Mouse (Mus musculus): ENCODE results near the gene Map3k5. TPM values are rescaled to one million over a fixed set of nuclear protein-coding genes. Genes with fewer than 3 reads are reported as not detected.

Map3k5 gene
- total and polyA plus RNA-seq, 2 experiments from 2014 or later = 0.91 to 5.5 TPM

DNA sequence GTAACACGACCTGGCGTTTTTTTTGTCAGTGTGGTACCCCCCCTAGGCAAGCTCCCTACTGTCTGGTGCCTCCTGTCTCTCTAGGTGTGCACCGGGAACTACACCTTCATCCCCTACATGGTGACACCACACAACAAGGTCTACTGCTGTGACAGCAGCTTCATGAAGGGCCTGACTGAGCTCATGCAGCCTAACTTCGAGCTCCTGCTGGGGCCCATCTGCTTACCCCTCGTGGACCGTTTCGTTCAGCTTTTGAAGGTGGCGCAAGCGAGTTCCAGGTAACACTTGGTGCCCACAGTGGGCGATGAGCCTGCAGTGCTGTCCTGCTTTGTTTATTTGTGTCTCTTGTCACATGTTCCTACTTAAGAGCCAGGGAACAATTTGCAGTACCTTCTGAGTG is 89.3 kb downstream of the Map3k5 start:
- peaks cover 5% of the 10 kb centered on the region; the same call in 1 of the 2 replicates for H3K4me1 ChIP-seq (ENCODE audit: insufficient read depth, low read length)
- ATAC-seq (no peak), DNase-seq (ENCODE audit: low spot score) (no peak)
- H3K4me2 ChIP-seq (ENCODE audit: low read depth, low read length) = no peak overlapping the region
- no peaks in the 10 kb centered on the region for H3K27me3 ChIP-seq (ENCODE audit: insufficient read depth, low read length)
- WGBS = 57% methylated on average over 10 of the region's 10 CpGs
- H3K27ac ChIP-seq = no peak overlapping the region
- H3K4me3 ChIP-seq (ENCODE audit: low read length) = no peak overlapping the region
- TF ChIP-seq CTCF (IDR thresholded peaks at IDR 0.05; ENCODE audit: low read depth) = no peak
- no peaks in the 10 kb centered on the region for H3K36me3 ChIP-seq (ENCODE audit: insufficient read depth, low read length)
- H3K9me3 ChIP-seq (ENCODE audit: low read length) = no peaks in the 10 kb centered on the region
- H3K9ac ChIP-seq (replicated peaks; ENCODE audit: low read length) = no peak overlapping the region

DNA sequence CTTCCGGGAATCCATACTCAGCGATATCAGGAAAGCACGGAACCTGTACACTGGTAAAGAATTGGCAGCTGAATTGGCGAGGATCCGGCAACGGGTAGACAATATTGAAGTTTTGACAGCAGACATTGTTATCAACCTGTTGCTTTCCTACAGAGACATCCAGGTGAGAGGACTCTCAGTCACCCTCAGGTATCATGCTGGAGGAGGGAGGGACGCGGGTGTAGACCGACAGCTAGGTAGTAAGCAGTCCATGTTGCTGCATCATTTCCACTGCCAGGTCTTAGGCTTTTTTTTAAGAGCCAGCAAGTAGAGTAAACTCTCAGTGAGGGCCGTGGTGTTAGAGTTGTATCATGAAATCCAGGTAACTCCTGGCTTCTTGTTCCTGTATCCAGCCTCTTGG is 90.6 kb downstream of the Map3k5 start:
- 95% methylated on average over 10 of the region's 10 CpGs for WGBS
- no peak for TF ChIP-seq CTCF (IDR thresholded peaks at IDR 0.05; ENCODE audit: low read depth)
- Histone ChIP-seq H3K27ac (no peak overlapping the region), H3K9ac (replicated peaks; ENCODE audit: low read length) (no peak overlapping the region), H3K4me2 (ENCODE audit: low read depth, low read length) (no peak overlapping the region), H3K4me1 (ENCODE audit: insufficient read depth, low read length) (peaks cover 5% of the 10 kb centered on the region; the same call in 1 of the 2 replicates), H3K4me3 (ENCODE audit: low read length) (no peak overlapping the region), H3K36me3 (ENCODE audit: insufficient read depth, low read length) (no peaks in the 10 kb centered on the region), H3K9me3 (ENCODE audit: low read length) (no peaks in the 10 kb centered on the region), H3K27me3 (ENCODE audit: insufficient read depth, low read length) (no peaks in the 10 kb centered on the region)
- ATAC-seq (no peak), DNase-seq (ENCODE audit: low spot score) (no peak)

DNA sequence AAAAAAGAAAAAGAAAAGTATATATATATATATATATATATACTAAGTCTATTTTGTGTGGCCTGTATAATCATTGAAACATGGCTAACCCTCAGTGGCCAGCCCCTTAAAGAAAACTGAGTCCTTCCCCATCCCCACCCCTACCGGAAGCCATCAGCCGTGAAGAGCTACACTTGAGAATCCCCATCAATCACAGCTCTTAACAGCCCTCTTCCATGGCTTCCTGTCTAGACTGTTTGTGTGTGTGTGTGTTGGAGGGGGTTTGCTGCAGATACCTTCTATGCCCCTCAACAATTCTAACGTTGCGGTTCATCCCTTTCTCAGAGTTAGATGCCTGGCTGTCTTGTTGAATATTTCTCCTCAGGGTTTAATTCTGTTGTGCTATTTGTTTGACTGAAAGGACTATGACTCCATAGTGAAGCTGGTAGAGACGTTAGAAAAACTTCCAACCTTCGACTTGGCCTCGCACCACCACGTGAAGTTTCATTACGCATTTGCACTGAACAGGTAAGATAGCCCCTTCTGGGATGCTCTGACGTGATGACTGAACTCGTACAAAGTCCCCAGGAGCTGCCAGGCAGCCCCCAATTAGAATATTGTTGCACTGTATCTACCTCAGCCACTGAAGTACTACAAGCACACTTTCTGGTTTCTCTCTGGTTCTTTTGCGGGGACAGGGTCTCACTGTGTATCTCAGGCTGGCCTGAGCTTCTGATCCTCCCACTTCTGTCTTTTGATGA is 91.7 kb downstream of the Map3k5 start:
- Histone ChIP-seq H3K27me3 (ENCODE audit: insufficient read depth, low read length) (no peaks in the 10 kb centered on the region), H3K4me2 (ENCODE audit: low read depth, low read length) (no peak overlapping the region), H3K9ac (replicated peaks; ENCODE audit: low read length) (no peak overlapping the region), H3K4me3 (ENCODE audit: low read length) (no peak overlapping the region), H3K36me3 (ENCODE audit: insufficient read depth, low read length) (no peaks in the 10 kb centered on the region), H3K27ac (no peak overlapping the region), H3K4me1 (ENCODE audit: insufficient read depth, low read length) (peaks cover 5% of the 10 kb centered on the region; the same call in 1 of the 2 replicates), H3K9me3 (ENCODE audit: low read length) (no peaks in the 10 kb centered on the region)
- 83% methylated on average over 12 of the region's 12 CpGs for WGBS
- TF ChIP-seq CTCF (IDR thresholded peaks at IDR 0.05; ENCODE audit: low read depth) = no peak
- ATAC-seq (no peak), DNase-seq (ENCODE audit: low spot score) (no peak)

DNA sequence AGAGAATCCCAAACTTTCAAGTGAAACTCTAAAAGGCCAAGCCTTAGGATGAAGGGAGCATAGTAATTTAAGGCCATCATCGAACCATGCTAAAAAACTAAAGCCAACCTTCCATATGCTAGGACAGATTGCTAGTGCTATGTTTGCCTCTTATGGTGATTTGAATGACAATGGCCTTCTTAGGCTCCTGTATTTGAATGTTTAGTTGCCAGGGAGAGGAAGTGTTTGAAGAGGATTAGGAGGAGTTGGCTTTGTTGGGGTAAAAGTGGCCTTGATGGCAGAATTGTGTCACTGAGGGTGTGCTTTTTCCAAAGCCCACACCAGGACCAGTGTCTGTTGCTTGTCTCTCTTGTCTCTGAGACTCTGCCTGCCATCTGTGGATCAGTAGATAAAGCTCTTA is 96.4 kb downstream of the Map3k5 start:
- 70% methylated on average over 1 of the region's 1 CpGs for WGBS
- no peaks in the 10 kb centered on the region for H3K27me3 ChIP-seq (ENCODE audit: insufficient read depth, low read length)
- H3K9ac ChIP-seq (replicated peaks; ENCODE audit: low read length) = no peak overlapping the region
- no peak for ATAC-seq
- H3K4me1 ChIP-seq (ENCODE audit: insufficient read depth, low read length) = no peaks in the 10 kb centered on the region
- TF ChIP-seq CTCF (IDR thresholded peaks at IDR 0.05; ENCODE audit: low read depth) = no peak
- no peaks in the 10 kb centered on the region for H3K36me3 ChIP-seq (ENCODE audit: insufficient read depth, low read length)
- no peak overlapping the region for H3K27ac ChIP-seq
- no peak overlapping the region for H3K4me3 ChIP-seq (ENCODE audit: low read length)
- H3K4me2 ChIP-seq (ENCODE audit: low read depth, low read length) = no peak overlapping the region
- DNase-seq (ENCODE audit: low spot score) = no peak
- no peaks in the 10 kb centered on the region for H3K9me3 ChIP-seq (ENCODE audit: low read length)

DNA sequence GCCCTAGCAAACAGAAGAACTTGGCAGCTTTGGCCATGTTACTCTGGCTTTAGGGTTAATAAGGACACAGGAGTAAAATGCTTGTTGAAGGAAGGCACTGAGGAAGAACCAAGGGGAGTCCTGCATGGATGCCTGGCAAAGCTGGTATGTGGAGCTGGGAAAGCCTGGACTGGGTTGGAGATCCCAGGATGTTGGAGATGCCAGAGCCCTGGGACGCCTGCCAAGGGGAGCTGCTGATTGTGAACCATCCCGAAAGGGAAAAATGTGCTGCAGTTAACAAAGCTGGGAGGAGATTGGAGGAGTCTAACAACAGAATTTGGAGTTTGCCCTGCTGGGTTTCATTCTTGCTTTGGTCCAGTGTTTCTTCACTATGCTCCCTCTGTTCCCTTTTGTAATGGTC is 97.7 kb downstream of the Map3k5 start:
- Histone ChIP-seq H3K4me3 (ENCODE audit: low read length) (no peak overlapping the region), H3K9ac (replicated peaks; ENCODE audit: low read length) (no peak overlapping the region), H3K4me1 (ENCODE audit: insufficient read depth, low read length) (no peaks in the 10 kb centered on the region), H3K9me3 (ENCODE audit: low read length) (no peaks in the 10 kb centered on the region), H3K4me2 (ENCODE audit: low read depth, low read length) (no peak overlapping the region), H3K27ac (no peak overlapping the region), H3K27me3 (ENCODE audit: insufficient read depth, low read length) (no peaks in the 10 kb centered on the region), H3K36me3 (ENCODE audit: insufficient read depth, low read length) (no peaks in the 10 kb centered on the region)
- 59% methylated on average over 2 of the region's 2 CpGs for WGBS
- ATAC-seq = no peak
- peak; percentile 51 for DNase-seq (ENCODE audit: low spot score)
- no peak for TF ChIP-seq CTCF (IDR thresholded peaks at IDR 0.05; ENCODE audit: low read depth)

DNA sequence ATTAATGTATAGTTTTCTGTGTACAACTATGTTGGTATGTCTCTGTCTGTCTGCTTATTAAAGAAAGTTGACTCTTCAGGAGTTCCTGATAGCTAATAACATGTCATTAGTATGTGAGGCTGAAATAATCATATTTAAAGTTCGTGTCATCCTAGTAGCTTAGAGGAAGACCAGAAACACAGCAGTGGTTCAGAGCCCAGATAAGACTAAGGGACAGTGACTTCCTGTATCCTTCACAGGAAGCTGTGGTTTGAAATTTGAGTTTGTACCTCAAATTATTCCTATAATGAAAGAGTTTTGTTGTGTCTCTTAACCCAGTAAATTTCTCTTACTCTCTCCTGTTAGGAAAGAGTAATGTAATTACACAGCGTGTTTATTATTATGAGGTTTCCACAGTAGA is 102.1 kb downstream of the Map3k5 start:
- H3K9ac ChIP-seq (replicated peaks; ENCODE audit: low read length) = no peak overlapping the region
- H3K27me3 ChIP-seq (ENCODE audit: insufficient read depth, low read length) = no peaks in the 10 kb centered on the region
- no peak for TF ChIP-seq CTCF (IDR thresholded peaks at IDR 0.05; ENCODE audit: low read depth)
- H3K36me3 ChIP-seq (ENCODE audit: insufficient read depth, low read length) = no peaks in the 10 kb centered on the region
- DNase-seq (ENCODE audit: low spot score) (no peak), ATAC-seq (no peak)
- WGBS = 89% methylated on average over 2 of the region's 2 CpGs
- H3K4me2 ChIP-seq (ENCODE audit: low read depth, low read length) = no peak overlapping the region
- H3K9me3 ChIP-seq (ENCODE audit: low read length) = no peaks in the 10 kb centered on the region
- H3K4me1 ChIP-seq (ENCODE audit: insufficient read depth, low read length) = peaks cover 3% of the 10 kb centered on the region; the same call in 1 of the 2 replicates
- no peak overlapping the region for H3K4me3 ChIP-seq (ENCODE audit: low read length)
- no peak overlapping the region for H3K27ac ChIP-seq

DNA sequence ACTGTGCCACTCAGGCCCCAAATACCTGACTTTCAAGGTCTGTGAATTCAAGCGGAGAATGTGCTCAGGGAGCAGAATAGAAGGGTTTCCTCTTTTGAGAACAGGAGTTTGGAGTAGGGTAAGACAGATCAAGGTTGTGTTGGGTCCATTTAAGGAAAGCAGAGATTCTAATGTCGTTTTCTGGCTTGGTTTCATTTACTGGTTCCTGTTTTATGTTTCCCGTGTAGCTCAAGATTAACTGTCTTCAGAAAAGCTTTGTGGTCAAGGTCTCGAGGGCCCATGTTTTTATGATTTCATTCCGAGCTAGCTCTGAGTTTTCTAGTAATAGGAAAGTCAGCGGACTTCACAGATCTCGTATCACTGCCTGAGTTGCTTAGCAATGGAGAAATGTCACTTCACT is 102.6 kb downstream of the Map3k5 start:
- H3K36me3 ChIP-seq (ENCODE audit: insufficient read depth, low read length) = no peaks in the 10 kb centered on the region
- no peak for TF ChIP-seq CTCF (IDR thresholded peaks at IDR 0.05; ENCODE audit: low read depth)
- no peaks in the 10 kb centered on the region for H3K27me3 ChIP-seq (ENCODE audit: insufficient read depth, low read length)
- no peak overlapping the region for H3K4me3 ChIP-seq (ENCODE audit: low read length)
- no peak overlapping the region for H3K9ac ChIP-seq (replicated peaks; ENCODE audit: low read length)
- 80% methylated on average over 7 of the region's 7 CpGs for WGBS
- H3K27ac ChIP-seq = no peak overlapping the region
- H3K4me2 ChIP-seq (ENCODE audit: low read depth, low read length) = no peak overlapping the region
- H3K4me1 ChIP-seq (ENCODE audit: insufficient read depth, low read length) = peaks cover 3% of the 10 kb centered on the region; the same call in 1 of the 2 replicates
- ATAC-seq (no peak), DNase-seq (ENCODE audit: low spot score) (no peak)
- H3K9me3 ChIP-seq (ENCODE audit: low read length) = no peaks in the 10 kb centered on the region
